Mouse (Mus musculus) mammary gland, adult 2 months (tissue): Measurements from ENCODE around the gene Fbxw16. TPM values are rescaled to one million over a fixed set of nuclear protein-coding genes. Genes with fewer than 3 reads are reported as not detected.

ENCODE experiments used
- polyA plus RNA-seq: library from polyadenylated mRNA; depleted of rRNA; stranded (reverse); fragments of >200 nt; gene quantifications from 2 replicates; pipeline ENCODE4 v1.2.3, GENCODE M21; 2012; ENCODE audit warnings: low replicate concordance; rRNA removed

The Fbxw16 gene
- not detected in 2 replicates for polyA plus RNA-seq

GRCm38 (mm10) chr9:109449040-109449439 lies at the start of gene Fbxw16:
Fbxw16 (minus strand) TSS chr9:109449140.

GRCm38 (mm10) chr9:109495775-109496174 lies 46.8 kb upstream of the Fbxw16 start, which contains the start of gene Fbxw19:
Fbxw19 (minus strand) TSS chr9:109495875.

GRCm38 (mm10) chr9:109404196-109404595 lies 44.7 kb downstream of the Fbxw16 start, which contains the start of gene Fbxw22:
Fbxw22 (minus strand) TSS chr9:109404296.

Other genes starting within 250 kb of the Fbxw16 start
- not detected in 2 replicates for gene Fbxw20, start 214.4 kb downstream of the Fbxw16 start, polyA plus RNA-seq
- not detected in 2 replicates for gene Fbxw14, start 161.5 kb downstream of the Fbxw16 start, polyA plus RNA-seq
- not detected in 2 replicates for gene Fbxw28, start 109.5 kb downstream of the Fbxw16 start, polyA plus RNA-seq
- gene Fbxw22, start 44.8 kb downstream of the Fbxw16 start, polyA plus RNA-seq: not detected in 2 replicates
- not detected in 2 replicates for gene Fbxw19, start 46.7 kb upstream of the Fbxw16 start, polyA plus RNA-seq
- not detected in 2 replicates for gene Fbxw15, start 119.1 kb upstream of the Fbxw16 start, polyA plus RNA-seq
- gene Fbxw24, start 176.9 kb upstream of the Fbxw16 start, polyA plus RNA-seq: not detected in 2 replicates
- gene Fbxw25, start 215.5 kb upstream of the Fbxw16 start, polyA plus RNA-seq: not detected in 2 replicates